Mouse (Mus musculus) ovary, postnatal 10 days (tissue): ENCODE results near the gene Mrps17.

Experiments
- DNase-seq: peaks from one replicate; pipeline ENCODE4 v3.0.0; 2022; ENCODE audit warnings: low spot score

Mrps17 gene

DNA sequence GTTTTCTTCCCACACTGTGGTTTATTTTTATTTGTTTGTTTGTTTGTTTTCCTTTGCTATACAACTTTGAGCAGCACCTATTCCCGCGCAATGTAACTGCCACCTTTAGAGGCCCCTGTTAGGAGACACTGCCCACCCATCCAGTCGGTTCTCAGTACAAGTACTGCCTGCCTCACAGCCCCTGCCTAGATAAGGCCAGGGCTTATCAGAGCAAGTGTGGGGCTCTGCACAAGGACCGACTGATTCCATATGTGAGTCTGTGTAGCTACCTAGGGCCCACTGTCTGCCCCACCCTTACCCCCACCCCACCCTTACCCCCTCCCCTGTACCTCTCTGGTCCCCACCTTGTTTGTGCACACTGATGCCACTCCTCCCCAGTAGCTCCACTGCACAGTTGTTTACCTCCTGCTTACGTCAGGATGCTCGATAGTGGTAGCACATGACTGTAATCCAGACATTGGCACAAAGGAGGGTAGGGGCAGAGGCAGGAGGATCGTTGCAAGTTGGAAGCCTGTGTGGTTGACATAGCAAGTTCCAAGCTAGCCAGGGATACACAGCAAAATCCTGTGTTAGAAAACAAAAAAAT lies 27.7 kb downstream of the Mrps17 start:
- DNase-seq, result no peak

- no peak for DNase-seq
Measured at GRCm38 (mm10) chr5:129744050-129744449, 28.8 kb downstream of the Mrps17 start.

DNA sequence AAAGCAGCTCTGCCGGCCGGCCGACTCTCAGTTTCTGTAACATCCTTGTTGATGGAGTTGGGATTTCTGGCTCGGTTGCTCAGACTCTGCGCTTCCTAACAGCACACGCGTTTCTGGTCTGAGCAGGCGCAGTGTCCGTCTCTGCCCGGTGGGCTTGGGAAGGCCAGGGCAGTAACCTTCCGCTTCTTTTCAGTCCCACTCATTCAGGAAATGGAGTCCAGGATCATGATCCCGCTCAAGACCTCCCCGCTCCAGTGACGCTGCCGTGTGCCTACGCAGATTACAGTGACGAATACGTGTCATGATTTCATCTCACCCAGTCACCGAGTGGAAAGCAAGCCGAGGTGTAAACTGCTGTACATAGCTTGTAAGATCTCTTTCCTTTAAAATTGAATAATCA lies 41.6 kb downstream of the Mrps17 start:
- no peak for DNase-seq

- no peak for DNase-seq
Measured at GRCm38 (mm10) chr5:129759929-129760480, 44.7 kb downstream of the Mrps17 start.

DNA sequence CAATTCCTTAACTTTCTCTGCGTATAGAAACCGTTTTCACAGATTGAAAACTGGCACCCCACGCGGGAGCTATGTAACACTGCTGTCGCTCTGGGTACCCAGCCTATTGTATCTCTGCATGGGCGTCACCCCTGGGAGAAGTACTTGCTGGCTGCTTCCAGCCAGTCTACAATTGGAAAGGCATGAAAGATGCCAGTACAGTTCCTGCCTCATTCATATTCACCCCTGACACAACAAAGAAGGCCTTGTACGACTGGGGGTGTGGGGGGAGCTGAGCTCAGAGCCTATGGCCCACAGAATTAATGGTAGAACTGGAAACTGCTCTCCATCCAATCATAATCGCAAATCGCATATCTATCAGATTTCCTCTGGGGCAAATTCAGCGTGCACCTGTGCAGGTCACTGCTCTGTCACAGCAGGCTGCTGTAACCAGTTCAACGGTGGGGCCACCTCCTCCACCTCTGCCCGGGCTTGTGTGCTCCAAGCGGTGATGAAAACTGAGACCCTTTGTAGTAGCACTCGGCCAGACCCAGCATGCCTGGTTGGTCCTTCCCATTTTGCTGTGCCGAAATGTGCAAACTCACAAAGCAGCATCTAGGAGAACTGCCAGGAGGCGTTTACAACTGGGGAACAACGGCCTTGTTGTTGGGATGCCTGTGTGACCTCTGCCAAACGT lies 46.7 kb downstream of the Mrps17 start:
- DNase-seq, result no peak

- DNase-seq, result no peak
Measured at GRCm38 (mm10) chr5:129770443-129771355, 55.4 kb downstream of the Mrps17 start.
